Mouse (Mus musculus): ENCODE results near the gene A4gnt.

- TF ChIP-seq EP300 (IDR thresholded peaks at IDR 0.05; ENCODE audit: low read depth) (no peak), CTCF (IDR thresholded peaks at IDR 0.05; ENCODE audit: low read depth) (no peak)
These were observed at the start of gene A4gnt for GRCm38 (mm10) chr9:99612202-99612601.

All from liver, postnatal 0 days (tissue).